Mouse (Mus musculus) hindbrain, embryonic 10.5 days (tissue): ENCODE results near the gene Olfr147. TPM values are rescaled to one million over a fixed set of nuclear protein-coding genes. Genes with fewer than 3 reads are reported as not detected.
A peak's percentile ranks its signal among the peaks of the same experiment; 100 is the strongest.
"Not testable (repeated sequence)": the region's sequence is repeated elsewhere in the genome, so short reads cannot be mapped to it uniquely, and the experiment has no call there.

ENCODE experiments used
- DNase-seq: peaks from one replicate; pipeline ENCODE4 v3.0.0-alpha.2; 2017; ENCODE audit warnings: low spot score
- H3K27ac ChIP-seq: fragments of 300-500 bp; sonication (generic); 2 replicates; pipeline ENCODE4 v1.5.1; 2016; ENCODE audit warnings: mild to moderate bottlenecking, moderate library complexity
- H3K27me3 ChIP-seq: fragments of 300-500 bp; sonication (generic); 2 replicates; pipeline ENCODE4 v1.6.1; 2016; ENCODE audit warnings: mild to moderate bottlenecking; ENCODE audit not compliant: poor library complexity, insufficient read depth, severe bottlenecking
- H3K36me3 ChIP-seq: fragments of 300-500 bp; sonication (generic); 2 replicates; pipeline ENCODE4 v1.6.1; 2016; ENCODE audit warnings: mild to moderate bottlenecking, moderate library complexity
- H3K4me1 ChIP-seq: fragments of 300-500 bp; sonication (generic); replicated peaks from 2 replicates; pipeline ENCODE4 v1.6.1; 2016; ENCODE audit warnings: mild to moderate bottlenecking
- H3K4me3 ChIP-seq: fragments of 300-500 bp; sonication (generic); 2 replicates; pipeline ENCODE4 v1.5.1; 2016; ENCODE audit warnings: mild to moderate bottlenecking, moderate library complexity
- H3K9me3 ChIP-seq: fragments of 300-500 bp; sonication (generic); 2 replicates; pipeline ENCODE4 v1.6.1; 2016; ENCODE audit warnings: mild to moderate bottlenecking, moderate library complexity
- WGBS: fragments of 180-500 bp; shearing (Covaris S2); methylation state at CpG from one replicate; pipeline ENCODE4 v1.1.7; 2016; 5-methylcytosine and 5-hydroxymethylcytosine counted together
- polyA plus RNA-seq: library from polyadenylated mRNA; unstranded; fragments of >200 nt; fragmentation: Nextera tagmentation; extraction: Ambion mirVana; gene quantifications from 2 replicates; pipeline ENCODE4 v1.2.1, GENCODE M21; 2016

The Olfr147 gene
- polyA plus RNA-seq = not detected in 2 replicates

DNA sequence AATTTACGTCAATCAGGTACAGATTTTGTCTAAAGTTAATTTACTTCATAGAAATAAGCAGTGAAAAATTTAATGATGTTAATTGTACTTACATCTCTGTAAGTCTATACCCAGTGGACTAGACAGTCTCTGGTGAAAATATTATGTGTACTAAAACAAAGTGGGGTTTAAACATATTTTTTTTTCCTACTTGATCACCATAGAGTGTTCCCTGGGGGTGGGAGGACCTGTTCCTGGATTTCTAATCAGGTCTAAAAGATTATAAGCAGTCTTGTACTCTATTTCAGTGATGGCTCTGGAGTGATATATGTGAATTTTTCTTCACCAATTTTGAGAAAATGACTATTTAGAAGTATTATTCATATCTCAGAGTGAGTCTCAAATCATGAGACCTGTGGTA is at the start of gene Olfr147:
Gene Olfr147, plus strand, starts transcription at position 301 of the 400 bp plus-strand sequence.
- Histone ChIP-seq H3K27me3 (no peaks in the 10 kb centered on the region), H3K4me1 (no peaks in the 10 kb centered on the region), H3K9me3 (no peaks in the 10 kb centered on the region), H3K27ac (no peak within 1 kb of the TSS), H3K4me3 (no peak within 1 kb of the TSS), H3K36me3 (no peaks in the 10 kb centered on the region)
- 87% methylated on average over 1 of the region's 1 CpGs for WGBS
- no peak for DNase-seq

DNA sequence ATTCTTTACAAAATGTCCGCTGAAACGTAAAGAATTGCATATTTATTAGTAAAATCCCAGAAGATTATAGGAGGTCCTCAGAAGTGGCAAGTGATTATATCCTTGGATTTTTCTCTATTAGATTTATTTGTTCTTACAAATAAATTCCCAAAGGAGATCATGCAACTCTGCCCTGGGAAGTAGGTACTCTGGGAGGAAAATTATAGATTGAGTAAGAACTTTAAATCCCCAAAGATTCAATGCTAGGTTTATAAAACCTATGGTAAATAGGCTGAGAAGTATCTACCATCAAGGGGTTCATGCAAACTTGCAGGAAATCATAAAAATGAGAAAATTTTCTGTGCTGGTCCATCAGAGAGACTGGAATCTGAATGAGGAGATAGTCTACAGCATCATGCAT is 34.9 kb upstream of the Olfr147 start, which contains the start of gene Olfr250:
Gene Olfr250, plus strand, starts transcription at position 301 of the 400 bp plus-strand sequence.
- WGBS = 93% methylated on average over 2 of the region's 2 CpGs
- Histone ChIP-seq H3K4me3 (no peak within 1 kb of the TSS), H3K9me3 (no peaks in the 10 kb centered on the region), H3K27ac (no peak within 1 kb of the TSS), H3K27me3 (no peaks in the 10 kb centered on the region), H3K4me1 (no peaks in the 10 kb centered on the region), H3K36me3 (no peaks in the 10 kb centered on the region)
- DNase-seq = no peak

DNA sequence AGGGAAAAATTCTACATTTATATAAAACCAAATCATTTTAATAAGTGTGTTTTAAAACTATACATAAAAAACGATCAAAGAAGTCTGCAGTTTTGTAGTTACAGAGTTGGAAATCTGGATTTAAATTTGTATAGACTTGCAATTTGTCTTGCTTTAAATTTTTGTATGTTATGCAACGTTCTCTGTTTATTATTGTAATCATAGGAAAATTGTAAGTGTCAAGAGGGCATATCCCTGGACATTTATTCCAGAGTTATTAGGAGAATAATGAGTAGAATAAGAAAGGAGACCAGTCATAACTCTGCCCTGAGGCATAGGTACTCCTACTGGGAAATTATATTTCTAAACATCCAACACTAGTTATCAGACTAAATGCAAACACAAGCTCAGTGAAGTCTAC is 24.7 kb upstream of the Olfr147 start, which contains the start of gene Olfr251:
Gene Olfr251, plus strand, starts transcription at position 301 of the 400 bp plus-strand sequence.
- H3K4me1 ChIP-seq = no peaks in the 10 kb centered on the region

GRCm38 (mm10) chr9:38407502-38407901 is 6.0 kb downstream of the Olfr147 start:
- not testable (repeated sequence) for H3K27me3 ChIP-seq, H3K9me3 ChIP-seq, H3K27ac ChIP-seq, DNase-seq, H3K4me1 ChIP-seq, H3K4me3 ChIP-seq, H3K36me3 ChIP-seq
- WGBS = 87% methylated on average over 3 of the region's 3 CpGs

More for the DNA sequence above, 24.7 kb upstream of the Olfr147 start, which contains the start of gene Olfr251:
- no peaks in the 10 kb centered on the region for H3K9me3 ChIP-seq
- no peaks in the 10 kb centered on the region for H3K36me3 ChIP-seq
- no peak within 1 kb of the TSS for H3K4me3 ChIP-seq
- no peaks in the 10 kb centered on the region for H3K27me3 ChIP-seq
- no peak within 1 kb of the TSS for H3K27ac ChIP-seq
- no peak for DNase-seq
- 69% methylated on average over 2 of the region's 2 CpGs for WGBS

- WGBS = 94% methylated on average over 14 of the region's 14 CpGs
- peak; percentile 12 for DNase-seq
- H3K4me1 ChIP-seq, H3K27ac ChIP-seq, H3K27me3 ChIP-seq, H3K4me3 ChIP-seq, H3K36me3 ChIP-seq: not testable (repeated sequence)
- H3K9me3 ChIP-seq = 0 out of 2 replicates have a peak, but pooled peaks cover 10% of the 10 kb centered on the region
Measured at GRCm38 (mm10) chr9:38413502-38413901, 12.0 kb downstream of the Olfr147 start.

- H3K27ac ChIP-seq = no peak overlapping the region
- H3K27me3 ChIP-seq = no peaks in the 10 kb centered on the region
- H3K36me3 ChIP-seq = no peaks in the 10 kb centered on the region
- H3K4me1 ChIP-seq = no peaks in the 10 kb centered on the region
- no peak for DNase-seq
- no peaks in the 10 kb centered on the region for H3K9me3 ChIP-seq
- H3K4me3 ChIP-seq = no peak overlapping the region
Measured at GRCm38 (mm10) chr9:38423801-38424200, 22.3 kb downstream of the Olfr147 start.

- Histone ChIP-seq H3K4me1 (no peaks in the 10 kb centered on the region), H3K27me3 (no peaks in the 10 kb centered on the region), H3K4me3 (no peak overlapping the region), H3K9me3 (no peaks in the 10 kb centered on the region), H3K36me3 (no peaks in the 10 kb centered on the region), H3K27ac (no peak overlapping the region)
- WGBS = 55% methylated on average over 1 of the region's 1 CpGs
- no peak for DNase-seq
Measured at GRCm38 (mm10) chr9:38427026-38427425, 25.5 kb downstream of the Olfr147 start.

DNA sequence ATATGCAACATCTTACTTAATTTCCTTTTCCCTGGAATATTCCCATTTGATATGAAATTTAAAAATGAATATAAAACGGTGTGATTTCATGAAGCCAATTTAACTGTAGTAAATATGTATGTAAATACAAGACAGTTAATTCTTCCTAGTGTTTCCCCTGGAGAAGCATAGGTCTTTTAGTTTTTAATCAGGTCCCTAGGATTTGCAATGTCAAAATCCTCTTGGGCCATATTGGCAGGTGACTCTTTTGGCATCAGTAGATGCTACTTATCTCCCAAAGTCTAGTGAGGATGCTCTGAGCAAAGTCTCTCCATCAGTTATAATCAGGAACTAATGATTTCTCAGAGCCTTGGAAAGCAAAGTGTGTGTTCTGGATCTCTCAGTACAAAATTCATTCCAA is 27.7 kb downstream of the Olfr147 start, which contains the start of gene Olfr901:
Gene Olfr901, plus strand, starts transcription at position 301 of the 400 bp plus-strand sequence.
- H3K4me1 ChIP-seq = no peaks in the 10 kb centered on the region
- no peaks in the 10 kb centered on the region for H3K9me3 ChIP-seq
- no peaks in the 10 kb centered on the region for H3K36me3 ChIP-seq
- H3K4me3 ChIP-seq = no peak within 1 kb of the TSS
- no peak within 1 kb of the TSS for H3K27ac ChIP-seq
- DNase-seq = no peak
- no peaks in the 10 kb centered on the region for H3K27me3 ChIP-seq
- WGBS = 92% methylated on average over 1 of the region's 1 CpGs

- DNase-seq = no peak
- H3K9me3 ChIP-seq = no peaks in the 10 kb centered on the region
- no peaks in the 10 kb centered on the region for H3K4me1 ChIP-seq
- H3K36me3 ChIP-seq = no peaks in the 10 kb centered on the region
- H3K4me3 ChIP-seq = no peak within 1 kb of the TSS
- H3K27me3 ChIP-seq = no peaks in the 10 kb centered on the region
- no peak within 1 kb of the TSS for H3K27ac ChIP-seq
- 93% methylated on average over 5 of the region's 5 CpGs for WGBS
Measured at GRCm38 (mm10) chr9:38447352-38447751, 45.9 kb downstream of the Olfr147 start, which contains the start of gene Olfr902. TSS of gene Olfr902 (plus strand) at chr9:38447652.

Other genes with a start within 250 kb of the Olfr147 start
- gene Olfr891, start 220.9 kb upstream of the Olfr147 start, polyA plus RNA-seq = not detected in 2 replicates
- gene Olfr893, start 193.3 kb upstream of the Olfr147 start, polyA plus RNA-seq = not detected in 2 replicates
- gene Olfr894, start 183.6 kb upstream of the Olfr147 start, polyA plus RNA-seq = not detected in 2 replicates
- gene Olfr143, start 148.9 kb upstream of the Olfr147 start, polyA plus RNA-seq = not detected in 2 replicates
- gene Olfr895, start 133.8 kb upstream of the Olfr147 start, polyA plus RNA-seq = not detected in 2 replicates
- gene Olfr896-ps1, start 110.6 kb upstream of the Olfr147 start, polyA plus RNA-seq = not detected in 2 replicates
- gene Olfr25, start 72.6 kb upstream of the Olfr147 start, polyA plus RNA-seq = not detected in 2 replicates
- not detected in 2 replicates for gene Olfr898, start 53.3 kb upstream of the Olfr147 start, polyA plus RNA-seq
- not detected in 2 replicates for gene Olfr250, start 34.8 kb upstream of the Olfr147 start, polyA plus RNA-seq
- not detected in 2 replicates for gene Olfr251, start 24.6 kb upstream of the Olfr147 start, polyA plus RNA-seq
- gene Olfr901, start 27.8 kb downstream of the Olfr147 start, polyA plus RNA-seq = not detected in 2 replicates
- not detected in 2 replicates for gene Olfr902, start 46.0 kb downstream of the Olfr147 start, polyA plus RNA-seq
- gene Olfr904, start 61.4 kb downstream of the Olfr147 start, polyA plus RNA-seq = not detected in 2 replicates
- not detected in 2 replicates for gene Olfr905, start 69.4 kb downstream of the Olfr147 start, polyA plus RNA-seq
- gene Olfr906, start 85.4 kb downstream of the Olfr147 start, polyA plus RNA-seq = not detected in 2 replicates
- gene Olfr907, start 94.1 kb downstream of the Olfr147 start, polyA plus RNA-seq = not detected in 2 replicates
- gene Olfr911-ps1, start 119.9 kb downstream of the Olfr147 start, polyA plus RNA-seq = not detected in 2 replicates
- not detected in 2 replicates for gene Olfr910, start 136.2 kb downstream of the Olfr147 start, polyA plus RNA-seq
- not detected in 2 replicates for gene Olfr912, start 178.5 kb downstream of the Olfr147 start, polyA plus RNA-seq
- not detected in 2 replicates for gene Olfr913, start 191.1 kb downstream of the Olfr147 start, polyA plus RNA-seq
- not detected in 2 replicates for gene Olfr914, start 203.4 kb downstream of the Olfr147 start, polyA plus RNA-seq